Mouse (Mus musculus) limb, embryonic 11.5 days (tissue): ENCODE results near the gene Sox6. TPM values are rescaled to one million over a fixed set of nuclear protein-coding genes. Genes with fewer than 3 reads are reported as not detected.

Experiments used
- ATAC-seq: fragments of 200-750 bp; cut with Nextera tagmentation; 2 replicates; pipeline ENCODE4 v1.8.0; 2017; ENCODE audit warnings: low read depth; ENCODE audit not compliant: insufficient number of reproducible peaks, low FRiP score, low TSS enrichment
- DNase-seq: peaks from one replicate; pipeline ENCODE4 v3.0.0-alpha.2; 2015; ENCODE audit warnings: low spot score
- H3K27ac ChIP-seq: fragments of 300-500 bp; sonication (generic); replicated peaks from 2 replicates; pipeline ENCODE4 v1.5.1; 2014; ENCODE audit warnings: low read depth, mild to moderate bottlenecking, low read length
- H3K27me3 ChIP-seq: fragments of 300-500 bp; sonication (generic); 2 replicates; pipeline ENCODE4 v1.6.1; 2014; ENCODE audit warnings: mild to moderate bottlenecking, low read length, mixed read lengths; ENCODE audit not compliant: control insufficient read depth, insufficient read depth
- H3K36me3 ChIP-seq: fragments of 300-500 bp; sonication (generic); 2 replicates; pipeline ENCODE4 v1.6.1; 2014; ENCODE audit warnings: mild to moderate bottlenecking, low read length, moderate library complexity, mixed read lengths; ENCODE audit not compliant: control insufficient read depth, insufficient read depth
- H3K4me1 ChIP-seq: fragments of 300-500 bp; sonication (generic); 2 replicates; pipeline ENCODE4 v1.6.1; 2014; ENCODE audit warnings: low read length, mixed read lengths; ENCODE audit not compliant: control insufficient read depth, insufficient read depth
- H3K4me2 ChIP-seq: fragments of 300-500 bp; sonication (generic); 2 replicates; pipeline ENCODE4 v1.6.1; 2014; ENCODE audit warnings: low read depth, mild to moderate bottlenecking, moderate library complexity; ENCODE audit not compliant: severe bottlenecking
- H3K4me3 ChIP-seq: fragments of 300-500 bp; sonication (generic); 2 replicates; pipeline ENCODE4 v1.5.1; 2014; ENCODE audit warnings: low read depth, low read length
- H3K9ac ChIP-seq: fragments of 300-500 bp; sonication (generic); 2 replicates; pipeline ENCODE4 v1.6.1; 2014; ENCODE audit warnings: mild to moderate bottlenecking, low read length
- H3K9me3 ChIP-seq: fragments of 300-500 bp; sonication (generic); 2 replicates; pipeline ENCODE4 v1.6.1; 2016; ENCODE audit warnings: low read length; ENCODE audit not compliant: control insufficient read depth
- WGBS: fragments of 180-500 bp; shearing (Covaris S2); extraction: QIAGEN DNeasy Blood & Tissue Kit; methylation state at CpG from one replicate; pipeline ENCODE4 v1.1.7; 2014; 5-methylcytosine and 5-hydroxymethylcytosine counted together
- polyA plus RNA-seq: library from polyadenylated mRNA; unstranded; fragments of >200 nt; fragmentation: Nextera tagmentation; extraction: Ambion mirVana; gene quantifications from 2 replicates; pipeline ENCODE4 v1.2.1, GENCODE M21; 2014

Gene Sox6
- polyA plus RNA-seq, 1 experiment from 2014 or later: 58.1 TPM

GRCm38 (mm10) chr7:115734137-115734536, 304.5 kb downstream of the Sox6 start:
- Histone ChIP-seq H3K27me3 (no peaks in the 10 kb centered on the region), H3K4me3 (no peak overlapping the region), H3K36me3 (no peaks in the 10 kb centered on the region), H3K27ac (no peak overlapping the region), H3K4me1 (no peaks in the 10 kb centered on the region), H3K9ac (no peak overlapping the region), H3K9me3 (no peaks in the 10 kb centered on the region), H3K4me2 (no peak overlapping the region)
- DNase-seq (no peak), ATAC-seq (no peak)
- WGBS: 81% methylated on average over 7 of the region's 7 CpGs

- WGBS: 72% methylated on average over 1 of the region's 1 CpGs
- no peak overlapping the region for H3K27ac ChIP-seq
- no peaks in the 10 kb centered on the region for H3K36me3 ChIP-seq
- DNase-seq (no peak), ATAC-seq (no peak)
- no peaks in the 10 kb centered on the region for H3K9me3 ChIP-seq
- H3K4me3 ChIP-seq: no peak overlapping the region
- no peak overlapping the region for H3K9ac ChIP-seq
- no peaks in the 10 kb centered on the region for H3K27me3 ChIP-seq
- H3K4me2 ChIP-seq: no peak overlapping the region
- H3K4me1 ChIP-seq: no peaks in the 10 kb centered on the region
Observed at GRCm38 (mm10) chr7:115732824-115733223, 305.8 kb downstream of the Sox6 start.

- WGBS: 58% methylated on average over 2 of the region's 2 CpGs
- Histone ChIP-seq H3K27ac (no peak overlapping the region), H3K27me3 (no peaks in the 10 kb centered on the region)
Observed at GRCm38 (mm10) chr7:115726776-115727175, 311.8 kb downstream of the Sox6 start.

GRCm38 (mm10) chr7:115724404-115724803, 314.2 kb downstream of the Sox6 start:
- WGBS: 88% methylated on average over 2 of the region's 2 CpGs
- Histone ChIP-seq H3K4me3 (no peak overlapping the region), H3K27ac (no peak overlapping the region), H3K27me3 (no peaks in the 10 kb centered on the region), H3K9ac (no peak overlapping the region), H3K4me1 (peaks cover 8% of the 10 kb centered on the region; the same call in 1 of the 2 replicates), H3K9me3 (no peaks in the 10 kb centered on the region), H3K36me3 (no peaks in the 10 kb centered on the region), H3K4me2 (no peak overlapping the region)
- ATAC-seq (no peak), DNase-seq (no peak)

More at GRCm38 (mm10) chr7:115726776-115727175, 311.8 kb downstream of the Sox6 start:
- Histone ChIP-seq H3K4me3 (no peak overlapping the region), H3K36me3 (no peaks in the 10 kb centered on the region), H3K9me3 (no peaks in the 10 kb centered on the region), H3K4me1 (peaks cover 5% of the 10 kb centered on the region; the same call in 1 of the 2 replicates), H3K9ac (no peak overlapping the region), H3K4me2 (no peak overlapping the region)
- ATAC-seq (no peak), DNase-seq (no peak)

- H3K4me1 ChIP-seq: peaks cover 8% of the 10 kb centered on the region; the same call in 1 of the 2 replicates
- H3K9ac ChIP-seq: no peak overlapping the region
- whole genome bisulfite sequencing: 26% methylated on average over 7 of the region's 7 CpGs
- no peak for ATAC-seq
- H3K9me3 ChIP-seq: no peaks in the 10 kb centered on the region
- H3K4me3 ChIP-seq: no peak overlapping the region
- H3K27me3 ChIP-seq: no peaks in the 10 kb centered on the region
- H3K36me3 ChIP-seq: no peaks in the 10 kb centered on the region
- no peak overlapping the region for H3K4me2 ChIP-seq
- H3K27ac ChIP-seq: no peak overlapping the region
- no peak for DNase-seq
Observed at GRCm38 (mm10) chr7:115721624-115722540, 316.7 kb downstream of the Sox6 start.

GRCm38 (mm10) chr7:115719791-115720190, 318.8 kb downstream of the Sox6 start:
- no peak overlapping the region for H3K27ac ChIP-seq
- no peak overlapping the region for H3K9ac ChIP-seq
- H3K4me3 ChIP-seq: no peak overlapping the region
- DNase-seq (no peak), ATAC-seq (no peak)
- no peaks in the 10 kb centered on the region for H3K9me3 ChIP-seq
- 93% methylated on average over 3 of the region's 3 CpGs for WGBS
- no peaks in the 10 kb centered on the region for H3K36me3 ChIP-seq
- peaks cover 8% of the 10 kb centered on the region; the same call in 1 of the 2 replicates for H3K4me1 ChIP-seq
- no peak overlapping the region for H3K4me2 ChIP-seq
- no peaks in the 10 kb centered on the region for H3K27me3 ChIP-seq

- ATAC-seq: no peak
- no peak for DNase-seq
- no peaks in the 10 kb centered on the region for H3K27me3 ChIP-seq
- peaks cover 3% of the 10 kb centered on the region; the same call in 1 of the 2 replicates for H3K4me1 ChIP-seq
- no peak overlapping the region for H3K4me2 ChIP-seq
- H3K9ac ChIP-seq: no peak overlapping the region
- no peak overlapping the region for H3K27ac ChIP-seq
- H3K9me3 ChIP-seq: no peaks in the 10 kb centered on the region
- 24% methylated on average over 2 of the region's 2 CpGs for WGBS
- no peak overlapping the region for H3K4me3 ChIP-seq
- no peaks in the 10 kb centered on the region for H3K36me3 ChIP-seq
Observed at GRCm38 (mm10) chr7:115706141-115706540, 332.5 kb downstream of the Sox6 start.

GRCm38 (mm10) chr7:115698105-115698504, 340.5 kb downstream of the Sox6 start:
- H3K27ac ChIP-seq: no peak overlapping the region
- H3K27me3 ChIP-seq: no peaks in the 10 kb centered on the region
- H3K9ac ChIP-seq: no peak overlapping the region
- H3K4me2 ChIP-seq: no peak overlapping the region
- no peaks in the 10 kb centered on the region for H3K36me3 ChIP-seq
- WGBS: 85% methylated on average over 1 of the region's 1 CpGs
- no peaks in the 10 kb centered on the region for H3K9me3 ChIP-seq
- ATAC-seq (no peak), DNase-seq (no peak)
- H3K4me3 ChIP-seq: no peak overlapping the region
- H3K4me1 ChIP-seq: no peaks in the 10 kb centered on the region
